Mouse (Mus musculus) liver, embryonic 16.5 days (tissue): Measurements from ENCODE around the gene Foxk1. TPM values are rescaled to one million over a fixed set of nuclear protein-coding genes. Genes with fewer than 3 reads are reported as not detected.

Experiments
- ATAC-seq: fragments of 200-750 bp; cut with Nextera tagmentation; 2 replicates; pipeline ENCODE4 v1.8.0; 2017; ENCODE audit warnings: low read depth, mild to moderate bottlenecking, moderate number of reproducible peaks, moderate library complexity
- H3K27ac ChIP-seq: fragments of 300-500 bp; sonication (generic); 2 replicates; pipeline ENCODE4 v1.5.1; 2014; ENCODE audit warnings: mild to moderate bottlenecking, low read length
- H3K27me3 ChIP-seq: fragments of 300-500 bp; sonication (generic); 2 replicates; pipeline ENCODE4 v1.6.1; 2014; ENCODE audit warnings: low read depth, low read length, mixed read lengths; ENCODE audit not compliant: control insufficient read depth, insufficient read depth
- H3K36me3 ChIP-seq: fragments of 300-500 bp; sonication (generic); 2 replicates; pipeline ENCODE4 v1.6.1; 2014; ENCODE audit warnings: mild to moderate bottlenecking; ENCODE audit not compliant: control insufficient read depth, insufficient read depth
- H3K4me1 ChIP-seq: fragments of 300-500 bp; sonication (generic); 2 replicates; pipeline ENCODE4 v1.6.1; 2014; ENCODE audit warnings: low read depth, low read length, mixed read lengths; ENCODE audit not compliant: control insufficient read depth
- H3K4me2 ChIP-seq: fragments of 300-500 bp; sonication (generic); 2 replicates; pipeline ENCODE4 v1.6.1; 2014; ENCODE audit warnings: low read depth, low read length, mixed read lengths
- H3K4me3 ChIP-seq: fragments of 300-500 bp; sonication (generic); 2 replicates; pipeline ENCODE4 v1.5.1; 2014; ENCODE audit warnings: low read depth, mild to moderate bottlenecking, low read length
- H3K9ac ChIP-seq: fragments of 300-500 bp; sonication (generic); 2 replicates; pipeline ENCODE4 v1.6.1; 2014; ENCODE audit warnings: low read depth, low read length
- H3K9me3 ChIP-seq: fragments of 300-500 bp; sonication (generic); replicated peaks from 2 replicates; pipeline ENCODE4 v1.6.1; 2016; ENCODE audit warnings: low read length; ENCODE audit not compliant: control insufficient read depth
- WGBS: fragments of 180-500 bp; shearing (Covaris S2); extraction: QIAGEN DNeasy Blood & Tissue Kit; methylation state at CpG from one replicate; pipeline ENCODE4 v1.1.7; 2014; ENCODE audit not compliant: insufficient replicate concordance; 5-methylcytosine and 5-hydroxymethylcytosine counted together
- polyA plus RNA-seq: library from polyadenylated mRNA; unstranded; fragments of >200 nt; fragmentation: Nextera tagmentation; extraction: Ambion mirVana; gene quantifications from 2 replicates; pipeline ENCODE4 v1.2.1, GENCODE M21; 2015

The Foxk1 gene
- polyA plus RNA-seq: 0.85 and 0.97 TPM in 2 replicates

- Histone ChIP-seq H3K4me1 (peaks cover 46% of the 10 kb centered on the region), H3K27me3 (no peaks in the 10 kb centered on the region), H3K27ac (peak within 1 kb of the TSS; percentile 86), H3K9me3 (no peaks in the 10 kb centered on the region), H3K36me3 (no peaks in the 10 kb centered on the region), H3K4me3 (peak within 1 kb of the TSS; percentile 91), H3K9ac (peak within 1 kb of the TSS; percentile 94), H3K4me2 (peak within 1 kb of the TSS; percentile 93)
- peak; percentile 89 for ATAC-seq
- WGBS: 1% methylated on average over 53 of the region's 60 CpGs
Observed at GRCm38 (mm10) chr5:142400981-142401640, at the start of gene Foxk1. TSS of gene Foxk1 (plus strand) at chr5:142401497.

- 63% methylated on average over 5 of the region's 5 CpGs for WGBS
- no peaks in the 10 kb centered on the region for H3K9me3 ChIP-seq
Observed at GRCm38 (mm10) chr5:142352336-142352892, 48.9 kb upstream of the Foxk1 start.

DNA sequence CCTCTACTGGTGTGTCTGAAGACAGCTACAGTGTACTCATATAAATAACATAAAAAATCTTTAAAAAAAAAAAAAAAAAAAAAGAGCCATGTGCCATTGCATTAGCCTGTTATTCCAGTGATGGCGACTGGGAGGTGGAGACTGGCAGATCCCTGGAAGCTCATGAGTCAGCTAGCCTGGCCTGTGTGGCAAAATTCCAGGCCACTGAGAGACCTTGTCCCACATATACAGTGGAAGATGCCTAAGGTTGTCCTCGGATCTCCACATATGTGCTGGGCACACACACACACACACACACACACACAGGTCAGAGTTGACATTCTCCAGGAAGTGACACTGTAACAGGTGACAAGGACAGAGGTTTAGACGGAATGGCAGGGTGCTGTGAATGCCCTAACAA is 46.2 kb upstream of the Foxk1 start:
- H3K9ac ChIP-seq: no peak overlapping the region
- H3K9me3 ChIP-seq: no peaks in the 10 kb centered on the region
- H3K4me1 ChIP-seq: no peaks in the 10 kb centered on the region
- WGBS: 58% methylated on average over 3 of the region's 3 CpGs
- H3K4me2 ChIP-seq: no peak overlapping the region
- no peak for ATAC-seq
- no peak overlapping the region for H3K27ac ChIP-seq
- no peaks in the 10 kb centered on the region for H3K36me3 ChIP-seq
- H3K4me3 ChIP-seq: no peak overlapping the region
- H3K27me3 ChIP-seq: no peaks in the 10 kb centered on the region

More at GRCm38 (mm10) chr5:142352336-142352892, 48.9 kb upstream of the Foxk1 start:
- no peaks in the 10 kb centered on the region for H3K4me1 ChIP-seq
- no peak overlapping the region for H3K4me2 ChIP-seq
- no peak overlapping the region for H3K9ac ChIP-seq
- H3K27me3 ChIP-seq: no peaks in the 10 kb centered on the region
- no peaks in the 10 kb centered on the region for H3K36me3 ChIP-seq
- H3K4me3 ChIP-seq: no peak overlapping the region
- ATAC-seq: no peak
- H3K27ac ChIP-seq: no peak overlapping the region

- H3K27ac ChIP-seq: no peak overlapping the region
- no peaks in the 10 kb centered on the region for H3K27me3 ChIP-seq
- H3K9ac ChIP-seq: no peak overlapping the region
- no peaks in the 10 kb centered on the region for H3K4me1 ChIP-seq
- ATAC-seq: no peak
- H3K9me3 ChIP-seq: no peaks in the 10 kb centered on the region
- no peaks in the 10 kb centered on the region for H3K36me3 ChIP-seq
- no peak overlapping the region for H3K4me2 ChIP-seq
- WGBS: 51% methylated on average over 5 of the region's 5 CpGs
- no peak overlapping the region for H3K4me3 ChIP-seq
Observed at GRCm38 (mm10) chr5:142361166-142361565, 40.1 kb upstream of the Foxk1 start.

GRCm38 (mm10) chr5:142362894-142363293 is 38.4 kb upstream of the Foxk1 start:
- no peaks in the 10 kb centered on the region for H3K9me3 ChIP-seq
- no peak overlapping the region for H3K9ac ChIP-seq
- H3K4me1 ChIP-seq: peaks cover 6% of the 10 kb centered on the region
- no peaks in the 10 kb centered on the region for H3K36me3 ChIP-seq
- no peaks in the 10 kb centered on the region for H3K27me3 ChIP-seq
- H3K4me3 ChIP-seq: no peak overlapping the region
- WGBS: 61% methylated on average over 3 of the region's 3 CpGs
- no peak for ATAC-seq
- H3K4me2 ChIP-seq: no peak overlapping the region
- no peak overlapping the region for H3K27ac ChIP-seq

GRCm38 (mm10) chr5:142364095-142364494 is 37.2 kb upstream of the Foxk1 start:
- H3K4me3 ChIP-seq: no peak overlapping the region
- no peak for ATAC-seq
- no peak overlapping the region for H3K4me2 ChIP-seq
- H3K36me3 ChIP-seq: no peaks in the 10 kb centered on the region
- H3K9me3 ChIP-seq: no peaks in the 10 kb centered on the region
- H3K27ac ChIP-seq: no peak overlapping the region
- H3K4me1 ChIP-seq: peaks cover 13% of the 10 kb centered on the region
- no peak overlapping the region for H3K9ac ChIP-seq
- WGBS: 55% methylated on average over 5 of the region's 5 CpGs
- no peaks in the 10 kb centered on the region for H3K27me3 ChIP-seq

GRCm38 (mm10) chr5:142367085-142368081 is 33.9 kb upstream of the Foxk1 start:
- WGBS: under 1% methylated on average over 83 of the region's 83 CpGs
- Histone ChIP-seq H3K36me3 (no peaks in the 10 kb centered on the region), H3K9me3 (no peaks in the 10 kb centered on the region), H3K9ac (peak overlapping the region; percentile 72), H3K4me1 (peaks cover 17% of the 10 kb centered on the region), H3K27ac (peak overlapping the region; percentile 46), H3K4me2 (peak overlapping the region; percentile 94), H3K4me3 (peak overlapping the region; percentile 75), H3K27me3 (no peaks in the 10 kb centered on the region)
- ATAC-seq: peak; percentile 93

DNA sequence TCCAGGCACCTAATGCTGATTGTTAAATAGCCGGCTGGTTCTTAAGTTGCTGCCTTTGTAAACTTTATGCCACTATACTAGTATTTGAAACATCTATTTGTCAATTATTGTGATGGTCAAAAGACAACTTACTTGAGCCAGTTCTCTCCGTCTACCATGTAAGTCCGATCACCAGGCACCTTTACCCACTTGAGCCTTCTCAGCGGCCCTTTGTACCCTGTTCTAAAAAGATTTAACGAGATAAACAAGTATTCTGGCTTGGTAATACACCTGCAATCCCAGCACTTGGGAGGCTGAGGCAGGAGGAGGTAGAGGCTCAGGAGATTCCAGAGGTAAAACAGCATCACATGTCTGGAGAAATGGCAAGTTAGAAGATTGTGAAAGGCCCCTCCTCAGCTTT is 33.2 kb upstream of the Foxk1 start:
- peak overlapping the region; percentile 39 for H3K27ac ChIP-seq
- ATAC-seq: no peak
- H3K36me3 ChIP-seq: no peaks in the 10 kb centered on the region
- peak overlapping the region; percentile 71 for H3K9ac ChIP-seq
- H3K4me1 ChIP-seq: peaks cover 17% of the 10 kb centered on the region
- no peaks in the 10 kb centered on the region for H3K9me3 ChIP-seq
- no peaks in the 10 kb centered on the region for H3K27me3 ChIP-seq
- H3K4me3 ChIP-seq: peak overlapping the region; percentile 75
- WGBS: 22% methylated on average over 5 of the region's 5 CpGs
- H3K4me2 ChIP-seq: peak overlapping the region; percentile 89
